Comparison of ENCODE assay signal across 9 mouse cellular contexts in genomic region chr11:22956830-22957229, GRCm38 (mm10). TPM values are rescaled to one million over a fixed set of nuclear protein-coding genes. Genes with fewer than 3 reads are reported as not detected.
DNase-seq lines count a peak whose midpoint lies in the region; ATAC-seq and TF ChIP-seq lines count a peak whose summit lies in the region.
"Had no signal": no experiment of that assay in that cellular context is flagged by ENCODE, and none has a peak within 500 bp of the region (broad histone marks: within the 10 kb centered on the region; RNA-seq: fewer than 3 reads in every experiment).

No protein-coding gene starts in this region.

- no peaks in the 10 kb centered on the region for H3K9me3 ChIP-seq in kidney, postnatal 0 days (replicated peaks; ENCODE audit: low read length)
- H3K9me3 ChIP-seq: stomach, embryonic 15.5 days had no signal

- no peak overlapping the region for H3K27ac ChIP-seq in kidney, postnatal 0 days
- H3K27ac ChIP-seq: stomach, embryonic 15.5 days had no signal

- H3K4me3 ChIP-seq in kidney, postnatal 0 days (replicated peaks; ENCODE audit: low read depth, low read length) = no peak overlapping the region
- H3K4me3 ChIP-seq: stomach, embryonic 15.5 days had no signal

- no peaks in the 10 kb centered on the region for H3K27me3 ChIP-seq in kidney, postnatal 0 days (ENCODE audit: insufficient read depth, low read length)
- H3K27me3 ChIP-seq: stomach, embryonic 15.5 days had no signal

- no peaks in the 10 kb centered on the region for H3K36me3 ChIP-seq in kidney, postnatal 0 days (ENCODE audit: insufficient read depth, low read length)
- H3K36me3 ChIP-seq: stomach, embryonic 15.5 days had no signal

- peak; percentile 10 to 46 for DNase-seq in cerebellum, postnatal 25 days
- DNase-seq in cerebellum, adult 8-10 months = no peak
- peak; percentile 67 for DNase-seq in B cell, adult 2 months
- DNase-seq in adrenal gland, postnatal 36 days = peak; percentile 93
- DNase-seq in heart, adult 8-10 months (ENCODE audit: low spot score) = peak; percentile 44
- DNase-seq in kidney, postnatal 0 days (ENCODE audit: low spot score) = peak; percentile 32
- DNase-seq in thymus, adult 18-20 months = peak; percentile 49 to 59

- peak; percentile 88 for ATAC-seq in kidney, postnatal 0 days (replicated peaks; ENCODE audit: low FRiP score, low read depth)
- ATAC-seq in megakaryocyte-erythroid progenitor cell, adult 5-6 weeks (replicated peaks; ENCODE audit: low FRiP score, low TSS enrichment, poor library complexity, severe bottlenecking) = peak; percentile 91

- no peaks in the 10 kb centered on the region for H3K4me1 ChIP-seq in kidney, postnatal 0 days (replicated peaks; ENCODE audit: insufficient read depth, low read length)
- H3K4me1 ChIP-seq: stomach, embryonic 15.5 days had no signal

- WGBS in kidney, postnatal 0 days = 68% methylated on average over 4 of the region's 4 CpGs

- H3K4me2 ChIP-seq in kidney, postnatal 0 days (ENCODE audit: low read length) = no peak overlapping the region
- H3K4me2 ChIP-seq: stomach, embryonic 15.5 days had no signal

- peak; percentile 79 for TF ChIP-seq CTCF in kidney, postnatal 0 days (IDR thresholded peaks at IDR 0.05; ENCODE audit: low read depth)

- H3K9ac ChIP-seq in kidney, postnatal 0 days (ENCODE audit: low read depth, low read length) = no peak overlapping the region
- H3K9ac ChIP-seq: stomach, embryonic 15.5 days had no signal

RNA-seq across cellular contexts. Expression of gene Zrsr1, which starts 15.0 kb away (rescaled TPM):
- 10 to 100 TPM; 38.9 to 41.9 TPM for total RNA-seq in adrenal gland, postnatal 36 days (2021)
- total RNA-seq in heart, adult 8-10 months (2022) = 10 to 100 TPM; 19.1 to 29.4 (median 20.6) TPM
- polyA plus RNA-seq in kidney, postnatal 0 days (2015; fragmentation: Nextera tagmentation; extraction: Ambion mirVana) = 3.4 and 3.7 TPM in 2 replicates
- total RNA-seq in megakaryocyte-erythroid progenitor cell, adult 5-6 weeks (2014; fragmentation: Nextera tagmentation) = 6.4 and 7.3 TPM in 2 replicates
- 16.3 and 23.6 TPM in 2 replicates for total RNA-seq in megakaryocyte-erythroid progenitor cell, adult 5-6 weeks (2017)

RNA-seq across cellular contexts. Expression of gene Gm28048, which starts 25.1 kb away (rescaled TPM):
- total RNA-seq in adrenal gland, postnatal 36 days (2021) = 10 to 100 TPM; 28.5 to 55.4 TPM
- total RNA-seq in heart, adult 8-10 months (2022) = 1 to 10 TPM; 2.4 to 7.1 (median 4.1) TPM
- 34.8 and 36.5 TPM in 2 replicates for polyA plus RNA-seq in kidney, postnatal 0 days (2015; fragmentation: Nextera tagmentation; extraction: Ambion mirVana)
- total RNA-seq in megakaryocyte-erythroid progenitor cell, adult 5-6 weeks (2014; fragmentation: Nextera tagmentation) = 31.4 and 32.3 TPM in 2 replicates
- total RNA-seq in megakaryocyte-erythroid progenitor cell, adult 5-6 weeks (2017) = 33.9 and 42.3 TPM in 2 replicates

RNA-seq across cellular contexts. Expression of gene Commd1, which starts 25.4 kb away (rescaled TPM):
- total RNA-seq in adrenal gland, postnatal 36 days (2021) = 100 to 1,000 TPM; 103 to 121 TPM
- total RNA-seq in heart, adult 8-10 months (2022) = 100 to 1,000 TPM; 133 to 141 (median 141) TPM
- 390 and 427 TPM in 2 replicates for polyA plus RNA-seq in kidney, postnatal 0 days (2015; fragmentation: Nextera tagmentation; extraction: Ambion mirVana)
- total RNA-seq in megakaryocyte-erythroid progenitor cell, adult 5-6 weeks (2014; fragmentation: Nextera tagmentation) = 74.4 and 174 TPM in 2 replicates
- 63.0 and 95.3 TPM in 2 replicates for total RNA-seq in megakaryocyte-erythroid progenitor cell, adult 5-6 weeks (2017)

RNA-seq across cellular contexts. Expression of gene Cct4, which starts 33.5 kb away (rescaled TPM):
- total RNA-seq in adrenal gland, postnatal 36 days (2021) = 100 to 1,000 TPM; 186 to 249 TPM
- total RNA-seq in heart, adult 8-10 months (2022) = 100 to 1,000 TPM in 3 of 4 experiments, 10 to 100 TPM in 1; 91.9 to 116 (median 105) TPM
- 223 and 238 TPM in 2 replicates for polyA plus RNA-seq in kidney, postnatal 0 days (2015; fragmentation: Nextera tagmentation; extraction: Ambion mirVana)
- 311 and 390 TPM in 2 replicates for total RNA-seq in megakaryocyte-erythroid progenitor cell, adult 5-6 weeks (2014; fragmentation: Nextera tagmentation)
- total RNA-seq in megakaryocyte-erythroid progenitor cell, adult 5-6 weeks (2017) = 447 and 464 TPM in 2 replicates

RNA-seq across cellular contexts. Expression of gene Fam161a, which starts 50.5 kb away (rescaled TPM):
- total RNA-seq in adrenal gland, postnatal 36 days (2021) = 10 to 100 TPM; 20.4 to 34.5 TPM
- 1 to 10 TPM in 3 of 4 experiments, under 1 TPM in 1; 0.79 to 2.2 (median 1.6) TPM for total RNA-seq in heart, adult 8-10 months (2022)
- polyA plus RNA-seq in kidney, postnatal 0 days (2015; fragmentation: Nextera tagmentation; extraction: Ambion mirVana) = 4.0 and 4.3 TPM in 2 replicates
- 1.2 and 4.3 TPM in 2 replicates for total RNA-seq in megakaryocyte-erythroid progenitor cell, adult 5-6 weeks (2014; fragmentation: Nextera tagmentation)
- total RNA-seq in megakaryocyte-erythroid progenitor cell, adult 5-6 weeks (2017) = 2.4 and 3.0 TPM in 2 replicates
